Mouse (Mus musculus) spleen, adult 2 months (tissue): ENCODE measurements around the gene Ascc2. TPM values are rescaled to one million over a fixed set of nuclear protein-coding genes. Genes with fewer than 3 reads are reported as not detected.

Source experiments
- DNase-seq, 2 experiments: peaks; one replicate each; pipeline versions ENCODE4 v3.0.0 to v3.0.0-alpha.2; 2012 to 2021; ENCODE audit warnings: low spot score in 2 of 2, low read depth in 1 of 2
- H3K27ac ChIP-seq: fragments of 200-500 bp; 2 replicates; pipeline ENCODE4 v1.5.1; 2012; ENCODE audit warnings: low read length, inconsistent platforms; ENCODE audit not compliant: insufficient read depth
- H3K27me3 ChIP-seq: fragments of 200-500 bp; 2 replicates; pipeline ENCODE4 v1.6.1; 2012; ENCODE audit warnings: mild to moderate bottlenecking, moderate library complexity, low read length, inconsistent platforms; ENCODE audit not compliant: control insufficient read depth, insufficient read depth
- H3K36me3 ChIP-seq: fragments of 200-500 bp; 2 replicates; pipeline ENCODE4 v1.6.1; 2012; ENCODE audit warnings: mild to moderate bottlenecking, low read length, inconsistent platforms; ENCODE audit not compliant: control insufficient read depth, insufficient read depth
- H3K4me1 ChIP-seq: fragments of 200-500 bp; 2 replicates; pipeline ENCODE4 v1.6.1; 2011; ENCODE audit warnings: inconsistent platforms; ENCODE audit not compliant: control insufficient read depth, insufficient read depth, insufficient read length
- H3K4me3 ChIP-seq: fragments of 200-500 bp; 2 replicates; pipeline ENCODE4 v1.5.1; 2011; ENCODE audit warnings: mild to moderate bottlenecking, inconsistent platforms; ENCODE audit not compliant: insufficient read depth, insufficient read length; ENCODE audit errors: extremely low read depth
- CTCF ChIP-seq: fragments of 200-500 bp; IDR thresholded peaks from 2 replicates; pipeline ENCODE4 v1.5.1; 2011; ENCODE audit warnings: mild to moderate bottlenecking, inconsistent platforms; ENCODE audit not compliant: insufficient read depth, insufficient read length, insufficient replicate concordance; ENCODE audit errors: extremely low read depth
- POLR2A ChIP-seq: fragments of 200-500 bp; IDR thresholded peaks from 2 replicates; pipeline ENCODE4 v1.6.1; 2011; ENCODE audit warnings: low read depth, low read length, inconsistent platforms
- WGBS: fragments of 180-500 bp; shearing (Covaris S2); methylation state at CpG from one replicate; pipeline ENCODE4 v1.1.7; 2018; 5-methylcytosine and 5-hydroxymethylcytosine counted together
- polyA plus RNA-seq: library from polyadenylated mRNA; depleted of rRNA; stranded (reverse); fragments of >200 nt; gene quantifications from 2 replicates; pipeline ENCODE4 v1.2.3, GENCODE M21; 2012

Ascc2 gene
- polyA plus RNA-seq, 1 experiment: 11.2 TPM

GRCm38 (mm10) chr11:4716530-4717236 lies 79.1 kb downstream of the Ascc2 start:
- H3K4me1 ChIP-seq: peaks cover 5% of the 10 kb centered on the region; the same call in 1 of the 2 replicates
- DNase-seq: no peak
- H3K27me3 ChIP-seq: no peaks in the 10 kb centered on the region
- WGBS: 91% methylated on average over 5 of the region's 5 CpGs
- no peaks in the 10 kb centered on the region for H3K36me3 ChIP-seq
- TF ChIP-seq POLR2A: no peak
- no peak overlapping the region for H3K4me3 ChIP-seq
- H3K27ac ChIP-seq: no peak overlapping the region

GRCm38 (mm10) chr11:4718548-4718947 lies 81.0 kb downstream of the Ascc2 start:
- no peak for DNase-seq
- WGBS: 90% methylated on average over 5 of the region's 5 CpGs
- H3K4me1 ChIP-seq: peaks cover 5% of the 10 kb centered on the region; the same call in 1 of the 2 replicates
- H3K36me3 ChIP-seq: peaks cover 3% of the 10 kb centered on the region
- H3K27ac ChIP-seq: no peak overlapping the region
- H3K4me3 ChIP-seq: no peak overlapping the region
- H3K27me3 ChIP-seq: no peaks in the 10 kb centered on the region
- TF ChIP-seq POLR2A (no peak), CTCF (no peak)

DNA sequence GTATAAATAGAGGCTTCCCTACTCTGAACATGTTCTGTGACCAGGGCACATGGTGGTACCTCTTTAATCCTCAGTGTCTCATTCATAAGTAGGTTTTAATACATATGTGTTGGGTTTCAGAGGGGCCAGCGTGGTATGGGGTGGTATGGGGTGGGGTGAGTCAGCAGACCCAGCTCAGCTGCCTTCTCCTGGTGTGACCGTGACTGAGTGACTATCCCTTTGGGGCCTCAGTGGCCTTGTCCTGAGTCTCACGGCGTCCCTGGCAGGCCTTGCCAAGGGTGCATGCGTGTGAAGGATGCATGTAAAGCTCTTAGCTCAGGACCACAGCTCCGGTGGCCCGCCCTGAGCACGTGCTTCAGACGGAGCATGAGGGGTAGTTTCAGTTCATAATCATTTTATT lies 82.4 kb downstream of the Ascc2 start:
- Histone ChIP-seq H3K4me3 (no peak overlapping the region), H3K27ac (no peak overlapping the region), H3K27me3 (no peaks in the 10 kb centered on the region), H3K4me1 (no peaks in the 10 kb centered on the region), H3K36me3 (peaks cover 15% of the 10 kb centered on the region)
- no peak for DNase-seq
- TF ChIP-seq CTCF (no peak), POLR2A (no peak)
- WGBS: 88% methylated on average over 9 of the region's 9 CpGs

- TF ChIP-seq POLR2A (no peak), CTCF (no peak)
- Histone ChIP-seq H3K4me1 (no peaks in the 10 kb centered on the region), H3K27me3 (no peaks in the 10 kb centered on the region), H3K4me3 (no peak overlapping the region), H3K36me3 (peaks cover 17% of the 10 kb centered on the region), H3K27ac (no peak overlapping the region)
- no peak for DNase-seq
- WGBS: 92% methylated on average over 11 of the region's 11 CpGs
These were observed 82.8 kb downstream of the Ascc2 start for GRCm38 (mm10) chr11:4720393-4720792.

DNA sequence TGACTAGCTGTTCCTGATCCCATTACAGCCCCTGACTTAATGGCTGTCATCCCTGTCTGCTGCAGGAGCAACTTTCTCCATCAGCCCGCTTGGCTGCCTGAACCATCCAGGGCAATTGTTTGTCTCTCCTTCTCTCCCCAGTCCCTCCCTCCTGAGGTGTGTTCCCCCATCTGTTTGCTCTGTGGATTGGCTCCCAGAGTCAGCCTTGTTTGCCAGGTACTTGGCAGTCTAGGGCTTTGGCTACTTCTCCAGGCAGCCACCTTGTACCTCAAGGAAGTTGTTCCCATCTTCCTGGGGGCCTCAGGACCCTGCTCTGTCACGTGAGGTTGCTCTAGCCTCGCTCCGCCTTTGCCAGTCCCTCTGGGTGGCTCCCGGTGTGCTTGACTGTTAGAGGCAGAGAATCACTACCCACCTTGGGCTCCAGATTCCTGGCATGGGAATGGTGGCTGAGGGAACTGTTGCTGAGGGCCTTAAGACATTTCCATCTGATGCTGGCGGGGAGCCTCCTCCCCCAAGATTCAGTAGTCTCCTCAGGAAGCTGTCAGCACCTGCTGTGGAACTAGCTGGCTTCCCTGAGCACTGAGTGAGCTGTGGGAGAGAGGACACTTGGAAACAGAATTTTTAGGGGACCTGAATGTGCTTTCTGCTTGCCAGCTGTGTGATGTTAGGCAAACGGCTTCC lies 83.5 kb downstream of the Ascc2 start:
- WGBS: 87% methylated on average over 7 of the region's 7 CpGs
- H3K27me3 ChIP-seq: no peaks in the 10 kb centered on the region

GRCm38 (mm10) chr11:4721728-4722127 lies 84.2 kb downstream of the Ascc2 start:
- H3K27ac ChIP-seq: no peak overlapping the region
- H3K4me1 ChIP-seq: no peaks in the 10 kb centered on the region
- TF ChIP-seq CTCF (no peak), POLR2A (no peak)
- peaks cover 17% of the 10 kb centered on the region for H3K36me3 ChIP-seq
- no peaks in the 10 kb centered on the region for H3K27me3 ChIP-seq
- no peak overlapping the region for H3K4me3 ChIP-seq
- DNase-seq: no peak
- WGBS: 97% methylated on average over 8 of the region's 8 CpGs

More for the DNA sequence above, 83.5 kb downstream of the Ascc2 start:
- Histone ChIP-seq H3K4me1 (no peaks in the 10 kb centered on the region), H3K4me3 (no peak overlapping the region), H3K27ac (no peak overlapping the region), H3K36me3 (peaks cover 17% of the 10 kb centered on the region)
- DNase-seq: no peak
- TF ChIP-seq POLR2A: no peak
- TF ChIP-seq CTCF: no peak

DNA sequence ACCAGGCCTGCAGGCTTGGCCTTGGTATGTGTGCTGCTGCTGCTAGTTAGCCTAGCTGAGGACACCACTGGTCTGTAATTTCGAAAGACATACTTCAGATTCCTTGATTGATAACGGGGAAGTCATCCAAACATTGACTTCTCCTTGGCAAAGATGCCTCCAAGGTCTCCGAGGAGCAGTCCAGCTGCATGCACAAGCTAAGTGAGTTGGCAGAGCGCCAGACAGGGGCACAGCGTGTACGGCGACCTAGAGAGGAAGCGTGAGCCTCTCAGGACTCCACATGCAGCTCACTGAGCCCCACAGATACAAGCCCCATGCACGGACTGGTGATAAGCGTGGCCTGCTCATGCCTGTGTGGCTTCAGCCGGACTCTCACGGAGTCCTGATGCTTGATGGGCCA lies 92.1 kb downstream of the Ascc2 start:
- 24% methylated on average over 12 of the region's 12 CpGs for WGBS
- DNase-seq: no peak

More for the DNA sequence above, 92.1 kb downstream of the Ascc2 start:
- Histone ChIP-seq H3K27me3 (no peaks in the 10 kb centered on the region), H3K27ac (no peak overlapping the region), H3K4me3 (no peak overlapping the region), H3K4me1 (no peaks in the 10 kb centered on the region), H3K36me3 (peaks cover 7% of the 10 kb centered on the region)
- no peak for TF ChIP-seq POLR2A
- TF ChIP-seq CTCF: no peak
